Mouse (Mus musculus) brain, embryonic 14.5 days (tissue): ENCODE results near the gene Fam114a1.

Experiments used
- CTCF ChIP-seq: fragments of 200-500 bp; IDR thresholded peaks from 2 replicates; pipeline ENCODE4 v1.5.1; 2012; ENCODE audit warnings: inconsistent platforms, mild to moderate bottlenecking, moderate library complexity, borderline replicate concordance; ENCODE audit not compliant: insufficient read depth, insufficient read length; ENCODE audit errors: extremely low read depth
- POLR2A ChIP-seq: fragments of 200-500 bp; IDR thresholded peaks from 2 replicates; pipeline ENCODE4 v1.6.1; 2012; ENCODE audit warnings: mild to moderate bottlenecking, inconsistent platforms, borderline replicate concordance; ENCODE audit not compliant: poor library complexity, insufficient read depth, insufficient read length, severe bottlenecking; ENCODE audit errors: extremely low read depth

GRCm38 (mm10) chr5:65015508-65015907 lies 45.6 kb downstream of the Fam114a1 start:
- TF ChIP-seq CTCF (no peak), POLR2A (no peak)
